Mouse (Mus musculus): ENCODE results near the gene Ahsa2.

- no peak for TF ChIP-seq CTCF (IDR thresholded peaks at IDR 0.05)
- no peak for TF ChIP-seq EP300 (IDR thresholded peaks at IDR 0.05)
Measured at GRCm38 (mm10) chr11:23489955-23490354, 7.9 kb downstream of the Ahsa2 start.

All from lung, postnatal 0 days (tissue).